Mouse (Mus musculus) gonadal fat pad, adult 2 months (tissue): ENCODE results near the gene P2rx5. TPM values are rescaled to one million over a fixed set of nuclear protein-coding genes. Genes with fewer than 3 reads are reported as not detected.

Experiments used
- DNase-seq: peaks from one replicate; pipeline ENCODE4 v3.0.0-alpha.2; 2012; ENCODE audit warnings: low read depth
- polyA plus RNA-seq: library from polyadenylated mRNA; depleted of rRNA; stranded (reverse); fragments of >200 nt; gene quantifications from 2 replicates; pipeline ENCODE4 v1.2.3, GENCODE M21; 2012

P2rx5 gene
- polyA plus RNA-seq, 1 experiment, result 1.8 TPM

- DNase-seq, result no peak
These were observed 16.0 kb downstream of the P2rx5 start for GRCm38 (mm10) chr11:73176186-73176585.

DNA sequence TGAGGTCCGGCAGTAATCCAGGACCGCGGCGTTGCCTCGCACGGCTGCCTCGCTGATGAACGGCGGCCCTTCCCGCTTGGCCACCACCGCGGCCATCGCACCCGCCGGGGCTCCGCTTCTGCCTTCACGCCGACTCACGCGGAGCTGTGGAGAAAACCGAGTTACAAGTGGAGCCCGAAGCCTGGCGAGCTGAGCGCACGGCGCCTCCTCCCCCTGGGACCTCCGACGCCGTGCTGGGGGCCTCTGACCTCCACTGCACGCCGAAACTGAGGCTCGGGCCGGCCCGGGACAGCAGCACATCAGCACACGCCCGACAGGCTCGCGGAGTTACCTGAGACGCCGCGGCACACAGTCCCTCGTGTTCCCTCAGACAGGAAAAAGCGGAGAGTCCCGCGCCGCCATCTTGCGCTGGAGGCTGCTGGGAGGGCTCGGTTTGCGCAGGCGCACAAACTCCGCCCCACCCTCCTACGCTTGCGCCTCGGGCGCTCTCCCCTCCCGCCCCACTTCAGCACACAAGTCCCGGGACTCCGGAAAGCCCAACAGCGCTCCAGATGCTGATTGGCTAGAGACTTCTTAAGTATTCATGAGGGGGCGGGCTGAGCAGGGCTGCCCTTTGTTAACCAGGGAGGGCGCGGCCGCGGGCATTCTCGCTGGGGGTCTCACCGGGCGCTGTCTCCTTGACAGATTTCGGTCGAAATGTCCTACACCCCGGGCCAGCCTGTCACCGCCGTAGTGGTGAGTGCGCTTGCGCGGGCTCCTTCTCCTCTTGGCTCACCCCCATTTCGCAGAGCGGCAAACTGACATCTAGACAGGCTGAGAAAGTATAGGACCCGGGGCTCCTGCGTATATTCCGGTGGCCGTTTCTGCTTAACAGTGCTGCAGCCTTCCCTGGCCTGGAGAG lies 16.6 kb downstream of the P2rx5 start, which contains the start of the genes Emc6 and Tax1bp3:
TSS of gene Emc6 (minus strand) at position 430 of the 901 bp plus-strand sequence.
TSS of gene Tax1bp3 (plus strand) at position 476 of the 901 bp plus-strand sequence.
- DNase-seq, result no peak

DNA sequence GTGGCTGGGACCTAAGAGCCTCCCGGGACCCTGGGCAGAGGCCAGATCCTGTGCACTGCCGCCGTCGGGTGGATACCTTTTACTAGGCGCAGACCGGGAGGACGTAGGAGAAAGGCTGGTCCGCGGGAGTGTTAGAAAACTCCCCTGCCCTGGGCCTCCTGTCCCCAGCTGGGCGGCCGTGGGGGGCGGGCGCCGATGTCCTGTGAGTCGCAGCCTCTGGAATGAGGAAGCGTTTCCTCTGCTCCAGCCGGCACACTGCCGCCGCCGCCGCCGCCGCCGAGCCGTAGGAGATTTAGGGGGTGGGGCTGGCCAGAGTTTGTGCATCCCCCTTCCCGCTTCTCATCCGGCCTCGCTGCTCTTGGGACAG lies 17.3 kb downstream of the P2rx5 start:
- DNase-seq, result no peak

DNA sequence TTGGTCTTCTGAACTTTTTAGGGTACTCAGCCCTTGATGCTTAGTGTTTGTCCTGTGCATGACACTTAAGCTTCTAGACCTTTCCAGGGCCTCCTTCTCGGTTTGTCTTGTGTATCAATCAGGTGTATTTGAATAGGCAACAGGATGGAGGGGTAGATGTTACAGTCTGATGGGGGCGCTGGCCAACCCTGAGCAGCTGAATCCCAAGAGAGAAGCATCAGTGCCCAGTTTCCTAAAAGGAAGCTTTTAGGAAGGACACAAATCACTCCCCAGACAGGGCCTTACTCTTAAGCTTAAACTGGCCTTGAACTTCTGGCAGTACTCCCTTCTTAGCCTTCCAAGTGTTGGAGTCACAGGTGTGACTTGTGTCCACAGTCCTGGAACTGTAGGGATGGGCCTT lies 17.7 kb downstream of the P2rx5 start:
- no peak for DNase-seq

GRCm38 (mm10) chr11:73185872-73186615 lies 25.8 kb downstream of the P2rx5 start:
- DNase-seq, result no peak

DNA sequence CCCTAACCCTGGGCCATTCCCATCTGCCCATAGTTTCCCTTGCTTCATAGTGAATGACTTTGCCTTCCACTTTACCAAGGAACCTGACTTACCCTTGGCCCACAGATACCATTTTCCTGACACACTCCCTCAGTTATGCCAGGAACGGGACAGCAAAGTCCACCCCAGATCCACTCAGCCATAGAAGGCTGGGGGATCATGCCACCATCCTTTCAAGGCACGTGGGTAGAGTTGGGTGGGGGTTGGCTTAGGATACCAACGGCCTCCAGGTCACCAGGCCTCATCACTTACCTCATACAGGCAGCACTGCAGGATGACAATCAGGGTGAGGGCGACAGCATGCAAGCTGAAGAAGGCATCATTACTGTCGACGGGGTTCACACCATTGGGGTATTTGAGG lies 27.0 kb downstream of the P2rx5 start:
- no peak for DNase-seq

DNA sequence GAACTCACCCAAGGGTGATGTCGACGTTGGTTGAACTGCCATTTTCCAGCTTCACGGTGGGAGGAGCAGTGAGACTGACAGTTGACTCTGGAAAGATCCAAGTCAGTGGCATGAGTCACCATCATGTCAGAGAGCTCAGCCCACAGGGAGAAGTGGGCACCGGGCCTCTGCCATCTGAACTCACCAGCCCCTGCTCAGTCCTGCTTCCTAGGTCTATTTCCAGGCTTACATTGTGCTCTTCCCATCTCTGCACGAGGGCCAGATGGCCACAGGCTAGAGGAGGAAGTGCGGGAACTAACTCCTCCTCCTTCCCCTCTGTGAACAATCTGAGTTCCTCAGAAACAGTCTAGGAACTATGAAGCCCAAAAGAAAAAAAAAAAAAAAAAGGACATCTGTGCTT lies 32.8 kb downstream of the P2rx5 start:
- DNase-seq, result no peak

GRCm38 (mm10) chr11:73194444-73194843 lies 34.2 kb downstream of the P2rx5 start:
- DNase-seq, result no peak

- DNase-seq, result no peak
These were observed 38.0 kb downstream of the P2rx5 start for GRCm38 (mm10) chr11:73198190-73198589.

GRCm38 (mm10) chr11:73198603-73199229 lies 38.5 kb downstream of the P2rx5 start, which contains the start of gene Ctns:
Gene Ctns (minus strand): TSS chr11:73199042.
- no peak for DNase-seq

- no peak for DNase-seq
These were observed 39.0 kb downstream of the P2rx5 start, which contains the start of gene Shpk for GRCm38 (mm10) chr11:73199230-73199712. Gene Shpk (plus strand): TSS chr11:73199460.

- no peak for DNase-seq
These were observed 39.7 kb downstream of the P2rx5 start for GRCm38 (mm10) chr11:73199879-73200278.

- DNase-seq, result no peak
These were observed 40.8 kb downstream of the P2rx5 start for GRCm38 (mm10) chr11:73201021-73201420.

- DNase-seq, result no peak
These were observed 41.4 kb downstream of the P2rx5 start for GRCm38 (mm10) chr11:73201597-73201996.

DNA sequence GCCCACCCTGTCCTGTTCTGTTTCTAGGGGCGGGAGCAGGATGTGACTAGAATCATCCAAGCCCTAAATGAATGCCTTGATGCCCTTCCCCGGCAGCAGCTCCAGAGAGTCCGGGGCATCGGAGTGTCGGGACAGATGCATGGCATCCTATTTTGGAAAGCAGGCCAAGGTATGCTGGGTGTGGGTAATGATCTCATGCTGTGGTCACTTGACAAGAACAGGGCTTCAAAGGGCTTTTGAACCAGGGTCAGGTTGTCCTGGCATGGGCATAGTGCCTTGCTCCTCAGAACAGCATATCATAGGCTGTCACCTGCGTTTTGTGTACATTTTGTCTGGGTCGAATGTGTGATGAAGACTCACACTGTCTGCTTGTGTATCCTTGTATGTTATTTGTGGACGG lies 43.7 kb downstream of the P2rx5 start:
- no peak for DNase-seq

- DNase-seq, result peak; percentile 85
These were observed 45.0 kb downstream of the P2rx5 start for GRCm38 (mm10) chr11:73205194-73205593.

- DNase-seq, result no peak
These were observed 47.4 kb downstream of the P2rx5 start for GRCm38 (mm10) chr11:73207621-73208020.

DNA sequence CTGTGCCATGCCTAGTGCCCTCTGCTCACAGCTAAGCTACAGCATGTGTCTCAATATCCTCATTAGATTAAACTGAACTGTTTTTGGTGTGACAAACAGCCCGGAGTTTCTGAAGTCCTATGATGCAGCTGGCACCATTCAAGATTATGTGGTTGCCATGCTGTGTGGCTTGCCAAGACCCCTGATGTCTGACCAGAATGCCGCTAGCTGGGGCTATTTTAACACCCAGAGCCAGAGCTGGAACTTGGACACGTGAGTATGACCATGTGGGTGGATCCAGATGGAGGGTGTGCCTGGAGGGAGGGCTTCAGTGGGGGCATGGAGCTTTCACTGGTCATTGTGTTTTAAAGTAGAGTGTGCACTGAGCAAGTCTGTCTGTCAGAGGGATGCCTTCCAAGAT lies 53.7 kb downstream of the P2rx5 start:
- no peak for DNase-seq

DNA sequence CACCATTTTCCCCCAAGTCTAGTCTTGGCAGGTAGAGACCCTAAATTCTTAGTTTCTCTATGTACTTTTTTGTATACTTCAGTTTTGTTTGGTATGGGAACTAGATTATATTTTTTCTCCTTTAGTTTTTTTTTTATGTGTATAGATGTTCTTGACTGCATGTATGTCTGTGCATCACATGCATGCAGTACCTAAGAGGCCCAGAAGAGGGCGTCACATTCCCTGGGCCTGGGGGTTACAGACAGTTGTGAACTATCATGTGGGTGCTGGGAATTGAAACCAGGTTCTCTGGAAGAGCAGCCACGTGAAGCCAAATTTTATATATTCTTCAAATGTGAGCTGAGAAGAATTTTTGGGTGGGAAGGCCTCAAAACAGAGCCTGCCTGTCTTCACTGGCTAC lies 59.5 kb downstream of the P2rx5 start:
- no peak for DNase-seq

DNA sequence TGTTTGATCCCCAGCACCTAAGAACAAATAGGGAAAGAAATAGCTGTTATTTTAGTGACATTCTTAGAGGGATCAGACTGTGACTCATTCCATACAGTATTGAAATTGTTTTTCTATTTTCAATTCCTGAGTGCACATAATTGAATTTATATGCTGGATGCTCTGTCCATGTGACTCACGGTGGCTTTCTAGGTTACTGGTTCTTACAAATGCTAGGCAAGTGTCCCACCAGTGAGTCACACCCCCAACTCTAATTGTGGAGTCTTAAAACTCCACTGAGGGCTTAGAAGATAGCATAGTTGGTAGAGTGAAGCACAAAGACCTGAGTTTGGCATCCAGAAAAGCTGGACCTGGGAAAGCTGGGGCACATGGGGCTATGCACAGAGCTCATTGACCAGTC lies 60.4 kb downstream of the P2rx5 start:
- DNase-seq, result no peak
